Mouse (Mus musculus) lung, adult 2 months (tissue): ENCODE measurements around the gene Gm20696.

Source experiments
- CTCF ChIP-seq: fragments of 200-500 bp; IDR thresholded peaks from 2 replicates; pipeline ENCODE4 v1.5.1; 2011; ENCODE audit warnings: mild to moderate bottlenecking, low read length, control low read depth; ENCODE audit not compliant: insufficient read depth
- POLR2A ChIP-seq: fragments of 200-500 bp; IDR thresholded peaks from 2 replicates; pipeline ENCODE4 v1.6.1; 2011; ENCODE audit warnings: low read depth, mild to moderate bottlenecking, control low read depth, low read length, borderline replicate concordance; ENCODE audit errors: extremely low read depth

GRCm38 (mm10) chr6:99619466-99619865 is 47.1 kb downstream of the Gm20696 start:
- no peak for TF ChIP-seq POLR2A
- no peak for TF ChIP-seq CTCF
